In the genomic region with DNA sequence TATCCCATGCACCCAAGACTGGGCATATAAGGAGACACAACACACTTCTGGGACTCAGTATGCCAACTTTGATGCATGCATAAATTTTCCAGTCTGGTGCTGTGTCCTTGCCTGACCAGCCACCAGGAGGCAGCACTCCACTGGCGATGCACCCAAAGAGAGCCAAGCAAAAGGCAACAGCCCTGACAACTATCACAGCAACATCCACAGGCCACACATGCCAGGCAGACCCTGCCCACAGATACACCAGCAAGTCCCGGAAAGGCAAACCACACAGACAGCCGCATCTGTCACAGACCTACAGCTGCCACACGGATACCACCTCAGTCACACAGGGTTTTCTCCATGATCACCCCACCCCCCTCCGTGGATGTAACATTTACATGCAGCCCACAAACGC, we compare ENCODE assay signal across 10 mouse cellular contexts. TPM values are rescaled to one million over a fixed set of nuclear protein-coding genes. Genes with fewer than 3 reads are reported as not detected.
DNase-seq lines count a peak whose midpoint lies in the region; ATAC-seq and TF ChIP-seq lines count a peak whose summit lies in the region.
"Had no signal": no experiment of that assay in that cellular context is flagged by ENCODE, and none has a peak within 500 bp of the region (broad histone marks: within the 10 kb centered on the region; RNA-seq: fewer than 3 reads in every experiment).

No protein-coding gene starts in this region.

- peak; percentile 49 for ATAC-seq in lung, postnatal 0 days

- H3K9me3 ChIP-seq in lung, postnatal 0 days (ENCODE audit: low read length), result no peaks in the 10 kb centered on the region
- H3K9me3 ChIP-seq: embryonic facial prominence, embryonic 15.5 days; neural tube, embryonic 12.5 days had no signal

- H3K27me3 ChIP-seq in lung, postnatal 0 days (replicated peaks; ENCODE audit: insufficient read depth, low read length), result no peaks in the 10 kb centered on the region
- H3K27me3 ChIP-seq: embryonic facial prominence, embryonic 15.5 days; neural tube, embryonic 12.5 days had no signal

- H3K36me3 ChIP-seq in lung, postnatal 0 days (ENCODE audit: insufficient read depth, low read length), result peaks cover 9% of the 10 kb centered on the region
- H3K36me3 ChIP-seq: neural tube, embryonic 12.5 days had no signal

- no peak for TF ChIP-seq EP300 in lung, postnatal 0 days (IDR thresholded peaks at IDR 0.05)

- H3K9ac ChIP-seq in lung, postnatal 0 days (replicated peaks; ENCODE audit: low read depth), result no peak overlapping the region
- H3K9ac ChIP-seq: embryonic facial prominence, embryonic 15.5 days; neural tube, embryonic 12.5 days had no signal

- H3K4me2 ChIP-seq in lung, postnatal 0 days (replicated peaks; ENCODE audit: low read depth, low read length), result no peak overlapping the region
- H3K4me2 ChIP-seq: embryonic facial prominence, embryonic 15.5 days; neural tube, embryonic 12.5 days had no signal

- no peak overlapping the region for H3K27ac ChIP-seq in lung, postnatal 0 days (ENCODE audit: low read length)
- H3K27ac ChIP-seq: embryonic facial prominence, embryonic 15.5 days; neural tube, embryonic 12.5 days had no signal

- WGBS in lung, postnatal 0 days, result 59% methylated on average over 6 of the region's 6 CpGs

- peak; percentile 74 for DNase-seq in 416B (ENCODE audit: low read depth)
- peak; percentile 64 for DNase-seq in T-cell, adult 2 months (ENCODE audit: low spot score)
- peak; percentile 67 to 87 for DNase-seq in cerebellum, postnatal 4 days (ENCODE audit: low spot score in 2 of 2)
- DNase-seq in gastrocnemius, postnatal 25 days, result peak; percentile 49
- peak; percentile 89 for DNase-seq in kidney, postnatal 4 days
- peak; percentile 54 for DNase-seq in lung, postnatal 0 days (ENCODE audit: low spot score)
- DNase-seq in retina, adult 2 months (ENCODE audit: low read depth, low spot score), result peak; percentile 26
- peak; percentile 76 for DNase-seq in thymus, postnatal 14 days

- no peak overlapping the region for H3K4me3 ChIP-seq in lung, postnatal 0 days (ENCODE audit: low read depth, low read length)
- H3K4me3 ChIP-seq: embryonic facial prominence, embryonic 15.5 days; neural tube, embryonic 12.5 days had no signal

- TF ChIP-seq CTCF in lung, postnatal 0 days (IDR thresholded peaks at IDR 0.05), result peak; percentile 96

- H3K4me1 ChIP-seq in lung, postnatal 0 days (ENCODE audit: insufficient read depth, low read depth, low read length), result peaks cover 3% of the 10 kb centered on the region; the same call in 1 of the 2 replicates

RNA-seq across cellular contexts. Expression of gene Pald1, which starts 41.8 kb away (rescaled TPM):
- 1 to 10 TPM; 3.8 to 9.8 TPM for total RNA-seq in gastrocnemius, postnatal 25 days (2021)
- 30.4 and 36.0 TPM in 2 replicates for polyA plus RNA-seq in lung, postnatal 0 days (2015; fragmentation: Nextera tagmentation; extraction: Ambion mirVana)

RNA-seq across cellular contexts. Expression of gene Prf1, which starts 43.9 kb away (rescaled TPM):
- not detected for total RNA-seq in gastrocnemius, postnatal 25 days (2021)
- 0.08 and 0.17 TPM in 2 replicates for polyA plus RNA-seq in lung, postnatal 0 days (2015; fragmentation: Nextera tagmentation; extraction: Ambion mirVana)
- polyA plus RNA-seq: embryonic facial prominence, embryonic 15.5 days; neural tube, embryonic 12.5 days had no signal

Comparison
In these comparisons a context has a peak if more than half of its experiments do, and no peak if none do; other contexts are left out.
1. DNase-seq: peak in every context shown above with its lines; median percentile 89 in kidney, postnatal 4 days; 77 in cerebellum, postnatal 4 days; 76 in thymus, postnatal 14 days; 74 in 416B; 64 in T-cell, adult 2 months; 54 in lung, postnatal 0 days; 49 in gastrocnemius, postnatal 25 days; 26 in retina, adult 2 months.